Mouse (Mus musculus) limb, embryonic 11.5 days (tissue): ENCODE data around the gene Htra3. TPM values are rescaled to one million over a fixed set of nuclear protein-coding genes. Genes with fewer than 3 reads are reported as not detected.

Source experiments
- ATAC-seq: fragments of 200-750 bp; cut with Nextera tagmentation; 2 replicates; pipeline ENCODE4 v1.8.0; 2017; ENCODE audit warnings: low read depth; ENCODE audit not compliant: insufficient number of reproducible peaks, low FRiP score, low TSS enrichment
- DNase-seq: peaks from one replicate; pipeline ENCODE4 v3.0.0-alpha.2; 2015; ENCODE audit warnings: low spot score
- H3K27ac ChIP-seq: fragments of 300-500 bp; sonication (generic); replicated peaks from 2 replicates; pipeline ENCODE4 v1.5.1; 2014; ENCODE audit warnings: low read depth, mild to moderate bottlenecking, low read length
- H3K27me3 ChIP-seq: fragments of 300-500 bp; sonication (generic); 2 replicates; pipeline ENCODE4 v1.6.1; 2014; ENCODE audit warnings: mild to moderate bottlenecking, low read length, mixed read lengths; ENCODE audit not compliant: control insufficient read depth, insufficient read depth
- H3K36me3 ChIP-seq: fragments of 300-500 bp; sonication (generic); 2 replicates; pipeline ENCODE4 v1.6.1; 2014; ENCODE audit warnings: mild to moderate bottlenecking, low read length, moderate library complexity, mixed read lengths; ENCODE audit not compliant: control insufficient read depth, insufficient read depth
- H3K4me1 ChIP-seq: fragments of 300-500 bp; sonication (generic); 2 replicates; pipeline ENCODE4 v1.6.1; 2014; ENCODE audit warnings: low read length, mixed read lengths; ENCODE audit not compliant: control insufficient read depth, insufficient read depth
- H3K4me2 ChIP-seq: fragments of 300-500 bp; sonication (generic); 2 replicates; pipeline ENCODE4 v1.6.1; 2014; ENCODE audit warnings: low read depth, mild to moderate bottlenecking, moderate library complexity; ENCODE audit not compliant: severe bottlenecking
- H3K4me3 ChIP-seq: fragments of 300-500 bp; sonication (generic); 2 replicates; pipeline ENCODE4 v1.5.1; 2014; ENCODE audit warnings: low read depth, low read length
- H3K9ac ChIP-seq: fragments of 300-500 bp; sonication (generic); 2 replicates; pipeline ENCODE4 v1.6.1; 2014; ENCODE audit warnings: mild to moderate bottlenecking, low read length
- H3K9me3 ChIP-seq: fragments of 300-500 bp; sonication (generic); 2 replicates; pipeline ENCODE4 v1.6.1; 2016; ENCODE audit warnings: low read length; ENCODE audit not compliant: control insufficient read depth
- WGBS: fragments of 180-500 bp; shearing (Covaris S2); extraction: QIAGEN DNeasy Blood & Tissue Kit; methylation state at CpG from one replicate; pipeline ENCODE4 v1.1.7; 2014; 5-methylcytosine and 5-hydroxymethylcytosine counted together
- polyA plus RNA-seq: library from polyadenylated mRNA; unstranded; fragments of >200 nt; fragmentation: Nextera tagmentation; extraction: Ambion mirVana; gene quantifications from 2 replicates; pipeline ENCODE4 v1.2.1, GENCODE M21; 2014

The Htra3 gene
- polyA plus RNA-seq, 1 experiment from 2014 or later, result 1.6 TPM

- Histone ChIP-seq H3K27me3 (no peaks in the 10 kb centered on the region), H3K9me3 (no peaks in the 10 kb centered on the region), H3K4me3 (no peak overlapping the region), H3K4me2 (no peak overlapping the region), H3K9ac (no peak overlapping the region), H3K36me3 (no peaks in the 10 kb centered on the region), H3K4me1 (no peaks in the 10 kb centered on the region), H3K27ac (no peak overlapping the region)
- ATAC-seq, result no peak
- no peak for DNase-seq
- WGBS, result 96% methylated on average over 1 of the region's 1 CpGs
Observed at GRCm38 (mm10) chr5:35646927-35647326, 32.7 kb downstream of the Htra3 start.

DNA sequence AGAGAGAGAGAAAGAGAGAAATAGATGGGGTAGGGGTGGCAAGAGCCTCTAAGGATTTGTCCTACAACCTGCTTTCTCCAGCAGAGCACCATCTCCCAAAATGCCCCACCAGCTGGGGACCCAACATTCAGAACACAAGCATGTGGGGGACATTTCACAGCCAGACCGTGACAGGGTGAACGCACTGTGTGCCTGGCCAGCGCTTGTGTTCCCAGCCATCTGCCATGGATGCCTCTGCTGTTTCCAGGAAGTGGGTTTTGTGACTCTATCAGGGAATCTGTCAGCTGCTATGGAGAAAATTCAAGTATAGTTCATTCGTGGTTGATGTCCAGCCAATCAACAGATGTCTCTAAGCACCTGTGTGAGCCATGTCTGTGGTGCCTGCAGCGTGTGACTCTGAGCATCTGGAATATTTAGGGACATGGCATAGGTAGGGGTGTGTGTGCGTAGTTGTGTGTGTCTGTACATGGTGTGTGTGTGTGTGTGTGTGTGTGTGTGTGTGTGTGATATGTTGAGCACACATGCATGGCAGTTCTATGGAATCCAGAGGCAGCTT is 33.6 kb downstream of the Htra3 start:
- Histone ChIP-seq H3K4me2 (no peak overlapping the region), H3K4me1 (no peaks in the 10 kb centered on the region), H3K4me3 (no peak overlapping the region), H3K9me3 (no peaks in the 10 kb centered on the region), H3K9ac (no peak overlapping the region), H3K36me3 (no peaks in the 10 kb centered on the region), H3K27me3 (no peaks in the 10 kb centered on the region), H3K27ac (no peak overlapping the region)
- ATAC-seq (no peak), DNase-seq (no peak)
- WGBS, result 83% methylated on average over 6 of the region's 6 CpGs

DNA sequence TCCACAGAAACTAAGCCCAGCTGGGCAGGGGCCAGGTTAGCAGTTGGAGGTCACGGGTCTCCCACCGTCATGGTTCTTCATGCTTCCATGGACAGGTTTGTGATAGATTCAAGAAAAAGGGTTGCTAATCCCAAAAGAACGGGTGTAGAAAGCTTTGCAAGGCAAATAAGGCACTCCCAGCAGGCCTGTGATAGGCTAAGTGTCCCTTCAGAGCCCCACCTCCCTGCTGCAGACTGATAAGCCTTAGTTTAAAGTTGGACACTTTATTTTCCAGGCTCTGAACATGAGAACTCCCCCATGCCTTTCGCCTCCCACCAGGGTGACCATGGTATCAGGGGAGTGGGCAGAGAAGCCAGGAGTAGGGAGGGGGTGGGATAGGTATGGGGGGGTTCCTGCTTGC is 35.5 kb downstream of the Htra3 start:
- ATAC-seq (no peak), DNase-seq (no peak)
- no peak overlapping the region for H3K27ac ChIP-seq
- H3K9me3 ChIP-seq, result no peaks in the 10 kb centered on the region
- H3K27me3 ChIP-seq, result no peaks in the 10 kb centered on the region
- no peak overlapping the region for H3K9ac ChIP-seq
- no peak overlapping the region for H3K4me3 ChIP-seq
- WGBS, result 68% methylated on average over 4 of the region's 4 CpGs
- no peaks in the 10 kb centered on the region for H3K36me3 ChIP-seq
- H3K4me1 ChIP-seq, result no peaks in the 10 kb centered on the region
- H3K4me2 ChIP-seq, result no peak overlapping the region

GRCm38 (mm10) chr5:35643401-35644048 is 36.1 kb downstream of the Htra3 start:
- no peak overlapping the region for H3K9ac ChIP-seq
- H3K4me3 ChIP-seq, result no peak overlapping the region
- ATAC-seq (no peak), DNase-seq (no peak)
- no peaks in the 10 kb centered on the region for H3K9me3 ChIP-seq
- H3K4me1 ChIP-seq, result no peaks in the 10 kb centered on the region
- WGBS, result 85% methylated on average over 9 of the region's 9 CpGs
- no peak overlapping the region for H3K4me2 ChIP-seq
- H3K27ac ChIP-seq, result no peak overlapping the region
- no peaks in the 10 kb centered on the region for H3K27me3 ChIP-seq
- no peaks in the 10 kb centered on the region for H3K36me3 ChIP-seq

GRCm38 (mm10) chr5:35641961-35642584 is 37.5 kb downstream of the Htra3 start:
- no peaks in the 10 kb centered on the region for H3K9me3 ChIP-seq
- DNase-seq, result no peak
- ATAC-seq, result no peak
- no peak overlapping the region for H3K4me2 ChIP-seq
- H3K9ac ChIP-seq, result no peak overlapping the region
- no peak overlapping the region for H3K4me3 ChIP-seq
- no peaks in the 10 kb centered on the region for H3K36me3 ChIP-seq
- no peaks in the 10 kb centered on the region for H3K4me1 ChIP-seq
- no peak overlapping the region for H3K27ac ChIP-seq
- H3K27me3 ChIP-seq, result no peaks in the 10 kb centered on the region
- 56% methylated on average over 10 of the region's 10 CpGs for WGBS

DNA sequence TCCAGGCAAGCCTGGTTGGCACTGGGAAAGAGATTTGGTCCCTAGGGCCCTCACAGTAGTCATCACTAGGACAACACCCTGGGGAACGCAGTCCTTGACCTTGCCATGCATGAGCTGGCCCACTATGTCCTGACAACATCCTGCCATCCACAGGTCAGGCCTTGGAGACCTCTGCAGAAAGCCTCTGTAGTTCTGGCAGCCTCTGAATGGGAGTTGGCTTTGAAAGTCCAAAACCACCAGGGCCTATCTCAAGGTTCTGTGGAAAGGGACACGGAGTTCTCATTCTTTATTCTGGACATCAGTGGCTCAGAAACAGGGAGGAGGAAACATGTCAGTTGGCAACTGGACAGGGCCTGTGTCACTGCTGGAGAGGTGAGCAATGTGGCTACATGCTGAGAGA is 43.6 kb downstream of the Htra3 start:
- Histone ChIP-seq H3K9ac (no peak overlapping the region), H3K4me2 (no peak overlapping the region), H3K27ac (no peak overlapping the region), H3K36me3 (no peaks in the 10 kb centered on the region), H3K9me3 (no peaks in the 10 kb centered on the region), H3K4me3 (no peak overlapping the region), H3K27me3 (no peaks in the 10 kb centered on the region), H3K4me1 (no peaks in the 10 kb centered on the region)
- DNase-seq (no peak), ATAC-seq (no peak)
- 90% methylated on average over 2 of the region's 2 CpGs for WGBS

GRCm38 (mm10) chr5:35632841-35633240 is 46.7 kb downstream of the Htra3 start:
- no peak overlapping the region for H3K4me3 ChIP-seq
- no peak for ATAC-seq
- no peaks in the 10 kb centered on the region for H3K36me3 ChIP-seq
- H3K9me3 ChIP-seq, result no peaks in the 10 kb centered on the region
- WGBS, result 68% methylated on average over 6 of the region's 6 CpGs
- H3K4me2 ChIP-seq, result no peak overlapping the region
- no peak overlapping the region for H3K27ac ChIP-seq
- no peaks in the 10 kb centered on the region for H3K4me1 ChIP-seq
- H3K9ac ChIP-seq, result no peak overlapping the region
- no peaks in the 10 kb centered on the region for H3K27me3 ChIP-seq
- no peak for DNase-seq

DNA sequence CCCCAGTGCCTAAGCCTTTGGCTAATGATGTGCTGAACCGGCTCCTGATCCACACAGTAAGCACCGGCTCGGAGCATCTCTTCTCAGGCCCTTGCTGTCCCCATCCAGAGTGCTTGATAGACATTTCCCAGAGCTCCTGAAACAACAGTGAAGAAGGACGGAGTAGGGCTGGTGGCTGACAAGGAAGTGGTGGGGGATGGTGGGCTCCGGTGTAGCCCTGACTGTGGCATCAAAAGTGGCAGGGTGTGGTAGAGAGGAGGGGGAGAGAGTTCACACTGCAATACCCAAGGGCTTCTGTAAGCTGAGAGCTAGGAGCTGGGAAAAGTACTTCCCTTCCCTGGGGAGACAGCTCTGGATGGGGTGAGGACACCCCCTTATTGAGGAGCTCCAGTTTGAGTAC is 47.8 kb downstream of the Htra3 start:
- ATAC-seq, result no peak
- no peak overlapping the region for H3K4me3 ChIP-seq

More for the DNA sequence above, 47.8 kb downstream of the Htra3 start:
- 64% methylated on average over 5 of the region's 5 CpGs for WGBS
- Histone ChIP-seq H3K27me3 (no peaks in the 10 kb centered on the region), H3K36me3 (no peaks in the 10 kb centered on the region), H3K4me1 (no peaks in the 10 kb centered on the region), H3K27ac (no peak overlapping the region), H3K9me3 (no peaks in the 10 kb centered on the region), H3K4me2 (no peak overlapping the region), H3K9ac (no peak overlapping the region)
- no peak for DNase-seq
